Mouse (Mus musculus) ES-E14 (cell line): ENCODE results near the gene Plcd3.

ENCODE experiments used
- CHD2 ChIP-seq: IDR thresholded peaks from 2 replicates; pipeline ENCODE4 v1.6.1; 2014; ENCODE audit warnings: mild to moderate bottlenecking, low read depth, low read length, inconsistent platforms
- HCFC1 ChIP-seq: IDR thresholded peaks from 2 replicates; pipeline ENCODE4 v1.6.1; 2012; ENCODE audit warnings: low read length, inconsistent platforms, borderline replicate concordance; ENCODE audit not compliant: insufficient read depth
- MAFK ChIP-seq: IDR thresholded peaks from 2 replicates; pipeline ENCODE4 v1.6.1; 2014; ENCODE audit warnings: mild to moderate bottlenecking, low read depth, low read length, inconsistent platforms; ENCODE audit not compliant: insufficient read depth
- ZC3H11A ChIP-seq: IDR thresholded peaks from 2 replicates; pipeline ENCODE4 v1.6.1; 2012; ENCODE audit warnings: low read depth, mild to moderate bottlenecking, inconsistent platforms, low read length, borderline replicate concordance
- ZNF384 ChIP-seq: IDR thresholded peaks from 2 replicates; pipeline ENCODE4 v1.6.1; 2012; ENCODE audit warnings: low read depth, low read length, inconsistent platforms

DNA sequence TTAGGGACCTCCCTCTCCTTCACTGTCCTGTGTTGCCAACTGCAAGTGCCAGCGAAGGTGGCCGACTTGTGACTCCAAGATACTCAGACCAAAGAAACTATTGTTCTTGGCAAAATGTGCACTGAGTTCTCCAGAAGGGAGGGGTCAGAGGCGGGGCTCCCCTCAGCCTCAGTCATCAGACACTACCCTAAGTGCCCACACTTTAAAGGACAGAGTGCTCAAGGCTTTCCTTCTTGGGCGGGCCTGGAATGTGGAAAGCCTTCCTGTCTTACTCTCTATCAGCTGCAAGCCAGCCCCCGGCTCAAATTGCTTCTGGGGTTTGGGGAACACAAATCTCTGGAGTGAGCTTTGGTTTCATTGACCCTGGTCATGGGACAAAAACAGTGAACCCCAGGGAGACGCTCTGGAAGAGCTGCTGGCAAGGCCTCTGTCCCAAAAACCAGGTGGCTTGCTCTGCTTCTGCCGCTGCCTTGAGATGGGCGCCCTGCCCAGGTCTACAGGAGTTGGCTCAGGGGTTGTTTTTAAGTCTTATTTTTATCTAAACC lies 33.9 kb downstream of the Plcd3 start:
- TF ChIP-seq MAFK (no peak), ZNF384 (no peak), ZC3H11A (no peak), CHD2 (no peak), HCFC1 (no peak)
